Mouse (Mus musculus) cerebellum, adult (tissue): ENCODE results near the gene Cnot2.

ENCODE experiments used
- ATAC-seq: cut with Nextera tagmentation; 2 replicates; pipeline ENCODE4 v1.9.2; 2017; ENCODE audit warnings: mild to moderate bottlenecking, moderate library complexity, mixed read lengths; ENCODE audit not compliant: insufficient number of reproducible peaks, low FRiP score, low TSS enrichment

Gene Cnot2

DNA sequence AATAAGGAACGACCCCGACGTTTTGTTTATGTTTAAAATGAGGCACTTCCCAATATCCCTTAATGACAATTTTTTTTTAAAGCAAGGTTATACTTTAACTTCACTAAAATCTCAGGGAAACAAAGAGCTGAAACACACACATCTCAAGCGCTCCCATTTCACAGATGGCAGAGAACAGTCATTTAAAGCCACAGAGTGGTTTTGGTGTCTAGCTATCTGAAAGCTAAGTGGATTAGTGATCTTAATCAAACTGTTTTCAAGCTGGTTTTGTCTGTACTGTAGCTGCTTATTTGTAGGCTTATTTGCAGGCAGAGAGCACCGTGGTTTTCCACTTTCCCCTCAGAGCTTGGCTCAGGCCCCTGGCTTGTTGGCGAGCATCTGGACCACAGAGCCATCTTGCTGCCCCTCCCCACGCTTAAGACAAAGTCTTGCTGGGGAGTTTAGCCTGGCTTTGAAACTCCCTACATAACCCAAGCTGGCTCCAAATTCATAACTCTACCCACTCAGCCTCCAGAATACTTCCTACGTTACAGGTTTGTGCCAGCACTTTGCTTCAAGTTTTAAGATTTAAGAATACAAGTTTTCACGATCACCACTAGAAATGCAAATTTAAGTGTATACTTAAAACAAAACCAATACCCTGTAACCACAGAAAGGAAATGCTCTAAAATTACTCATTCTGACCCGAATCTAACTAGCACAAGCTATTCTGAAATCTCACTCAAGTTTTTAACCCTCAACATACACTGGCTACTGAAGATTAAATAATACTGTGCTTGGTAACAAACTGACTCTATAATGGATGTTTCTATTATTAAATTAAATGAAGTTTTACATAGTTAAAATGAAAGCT is 94.2 kb downstream of the Cnot2 start:
- no peak for ATAC-seq

GRCm38 (mm10) chr10:116481917-116482316 is 99.4 kb downstream of the Cnot2 start:
- ATAC-seq: no peak

DNA sequence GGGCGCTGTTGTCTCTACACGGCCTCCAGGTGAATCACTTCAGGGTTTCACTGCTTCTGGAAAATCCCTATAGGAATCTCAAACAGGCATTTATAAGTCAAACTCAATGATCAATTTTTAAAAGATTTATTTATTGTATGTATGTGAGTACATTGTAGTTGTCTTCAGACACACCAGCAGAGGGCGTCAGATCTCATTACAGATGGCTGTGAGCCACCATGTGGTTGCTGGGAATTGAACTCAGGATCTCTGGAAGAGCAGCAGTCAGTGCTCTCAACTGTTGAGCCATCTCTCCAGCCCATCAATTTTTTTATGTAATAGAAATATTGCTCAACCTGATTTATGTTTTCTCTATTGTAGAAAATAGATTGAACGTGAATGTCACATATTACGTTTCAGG is 100.3 kb downstream of the Cnot2 start:
- no peak for ATAC-seq

- ATAC-seq: no peak
These were observed 104.8 kb downstream of the Cnot2 start for GRCm38 (mm10) chr10:116476559-116476958.

DNA sequence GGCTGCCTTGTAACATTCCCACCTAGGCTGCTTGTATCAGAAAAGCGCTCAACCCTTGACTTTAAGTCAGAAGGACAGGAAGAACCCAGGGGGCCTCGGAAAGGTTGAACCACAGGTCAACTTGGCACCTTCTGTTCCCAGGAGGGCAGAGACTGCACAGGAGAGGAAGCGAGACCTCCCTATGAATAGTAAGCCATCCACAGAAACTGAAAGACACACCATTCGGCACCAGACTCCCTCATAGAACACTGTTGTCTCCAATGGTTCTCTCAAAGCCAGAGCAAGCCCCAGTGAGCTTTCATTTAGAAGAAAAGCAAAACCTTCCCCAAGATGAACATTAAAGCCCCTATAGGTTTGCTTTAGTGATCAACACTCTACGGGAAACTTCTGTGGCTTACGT is 105.6 kb downstream of the Cnot2 start:
- ATAC-seq: no peak

GRCm38 (mm10) chr10:116473759-116474549 is 107.4 kb downstream of the Cnot2 start, which contains the start of gene Kcnmb4:
Gene Kcnmb4, minus strand, starts transcription at chr10:116473878.
- ATAC-seq: peak; percentile 76

DNA sequence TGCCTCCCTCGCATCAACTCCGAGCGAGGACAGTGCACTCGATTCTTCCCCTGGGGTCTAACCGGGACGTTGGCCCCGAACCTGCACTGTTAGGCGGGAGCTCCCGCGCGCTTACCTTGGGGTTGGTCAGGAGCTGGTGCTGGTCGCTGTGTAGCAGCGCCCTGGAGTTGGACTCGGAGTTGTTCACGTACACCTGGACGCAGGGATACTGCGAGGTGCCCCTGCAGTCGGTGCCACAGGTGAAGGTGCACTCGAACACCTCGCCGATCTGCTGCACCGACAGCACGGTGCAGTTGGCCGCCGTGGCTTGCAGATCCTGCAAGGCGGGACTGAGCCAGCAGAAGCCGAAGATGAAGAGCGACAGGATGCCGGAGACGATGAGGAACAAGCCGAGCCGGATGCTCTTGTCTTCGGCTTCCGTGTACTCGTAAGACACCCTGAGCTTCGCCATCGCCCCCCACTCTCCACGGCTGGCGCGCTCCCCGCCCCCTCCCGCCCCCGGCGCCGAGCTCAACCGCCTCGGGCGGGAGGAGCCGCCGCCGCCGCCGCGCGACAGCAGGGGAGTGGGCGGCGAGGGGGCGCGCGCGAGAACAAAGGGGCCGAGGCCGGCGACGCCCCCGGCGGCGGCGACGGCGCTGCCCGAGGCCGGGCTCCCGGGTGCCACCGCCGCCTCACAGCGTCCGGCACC is 108.1 kb downstream of the Cnot2 start:
- ATAC-seq: peak; percentile 50; the same call in 1 of the 2 replicates

GRCm38 (mm10) chr10:116472579-116472978 is 108.7 kb downstream of the Cnot2 start:
- no peak for ATAC-seq

DNA sequence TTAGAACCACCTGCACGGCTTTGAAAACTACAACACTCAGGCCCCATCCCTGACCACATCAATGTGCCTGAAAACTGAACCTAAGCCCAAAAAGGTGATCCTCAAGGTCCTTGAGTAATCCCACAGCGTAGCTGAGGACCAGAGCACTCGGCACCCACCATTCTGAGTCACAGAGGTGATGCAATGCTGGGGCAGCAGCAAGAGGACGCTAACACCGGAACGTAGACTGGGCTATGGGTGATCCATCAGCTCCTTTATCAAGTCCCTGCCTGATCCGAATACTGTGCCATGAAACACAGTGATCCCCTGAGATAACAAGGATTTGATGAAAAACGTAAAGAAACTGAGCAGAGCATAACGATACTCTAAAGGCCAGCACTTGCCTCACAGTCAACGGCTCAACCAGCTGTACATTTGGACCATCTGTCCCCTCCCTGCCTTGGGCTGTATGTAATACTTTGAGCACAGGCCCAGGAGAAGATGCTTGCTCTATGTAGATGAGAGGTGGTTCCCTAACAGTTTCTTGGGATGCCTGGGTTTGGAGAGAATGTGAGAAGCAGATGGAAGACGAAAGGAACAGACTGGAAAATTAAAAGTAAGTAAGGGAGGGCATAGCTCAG is 110.9 kb downstream of the Cnot2 start:
- ATAC-seq: peak; percentile 36; the same call in 1 of the 2 replicates

GRCm38 (mm10) chr10:116468094-116468493 is 113.2 kb downstream of the Cnot2 start:
- no peak for ATAC-seq

DNA sequence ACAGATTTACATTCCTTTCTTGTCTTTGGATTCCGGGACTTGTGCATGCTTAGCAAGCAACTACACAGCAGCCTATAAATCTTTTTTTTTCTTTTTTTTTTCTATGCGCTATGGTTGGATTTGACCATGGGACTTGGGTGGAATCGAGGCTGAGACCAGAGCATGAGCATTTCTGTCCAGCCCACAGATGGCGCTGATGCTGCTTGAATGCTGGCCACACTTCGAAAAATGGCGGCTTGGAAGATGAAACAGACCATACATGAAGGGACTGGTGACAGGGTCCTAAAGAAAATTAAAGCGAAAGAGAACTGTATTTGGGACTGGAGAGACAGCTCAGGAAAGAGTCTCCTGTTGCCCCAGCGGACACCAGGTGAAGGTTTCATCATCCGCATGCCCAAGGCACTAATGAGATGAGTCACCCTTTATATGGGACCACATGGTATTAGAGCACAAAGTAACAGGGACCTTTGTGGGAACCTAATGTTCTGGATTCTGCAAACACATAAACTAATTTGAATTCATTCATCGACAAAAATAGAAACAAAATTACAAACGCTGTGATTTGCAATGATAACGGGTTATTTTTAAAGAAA is 117.5 kb downstream of the Cnot2 start:
- no peak for ATAC-seq

DNA sequence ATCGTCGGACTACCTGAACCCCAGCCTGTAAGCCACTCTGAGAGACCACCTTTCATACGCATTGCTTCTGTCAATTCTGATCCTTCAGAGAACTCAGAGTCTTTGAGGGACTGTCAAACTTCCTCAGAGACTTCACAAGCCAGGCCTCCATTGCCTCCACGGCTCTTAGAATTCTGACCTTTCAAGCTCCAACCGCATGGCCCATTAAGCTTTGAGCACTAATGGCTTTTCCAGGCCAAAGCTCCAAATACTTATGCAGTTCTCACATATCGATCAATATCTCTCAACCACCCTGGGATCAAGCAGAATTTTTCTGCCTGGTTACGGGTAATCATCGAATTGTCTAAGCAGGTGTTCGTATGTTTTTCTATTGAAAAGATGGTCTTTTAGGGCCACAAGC is 119.9 kb downstream of the Cnot2 start:
- ATAC-seq: no peak

DNA sequence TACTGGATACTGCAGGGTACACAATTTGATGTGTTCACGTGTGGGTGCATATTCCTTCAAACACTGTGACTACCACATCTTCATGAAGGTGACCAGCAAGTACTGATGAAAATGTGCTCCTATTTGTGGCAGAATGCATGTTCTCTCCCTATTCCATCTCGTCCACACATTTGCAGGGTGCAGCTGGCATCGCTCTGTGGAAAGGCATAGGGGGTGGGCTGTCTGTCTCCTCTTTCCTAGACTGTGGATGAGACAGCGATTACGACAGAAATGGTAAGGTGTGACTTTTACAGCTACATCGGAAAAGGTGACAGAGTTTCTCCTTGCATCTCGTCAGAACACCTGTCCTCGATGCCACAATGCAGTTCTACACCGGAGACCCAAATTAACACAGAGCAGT is 122.5 kb downstream of the Cnot2 start:
- ATAC-seq: no peak

GRCm38 (mm10) chr10:116452771-116453170 is 128.5 kb downstream of the Cnot2 start:
- no peak for ATAC-seq

GRCm38 (mm10) chr10:116450621-116451020 is 130.7 kb downstream of the Cnot2 start:
- ATAC-seq: no peak

- no peak for ATAC-seq
These were observed 133.1 kb downstream of the Cnot2 start for GRCm38 (mm10) chr10:116448166-116448565.

- ATAC-seq: no peak
These were observed 134.1 kb downstream of the Cnot2 start for GRCm38 (mm10) chr10:116447176-116447575.

DNA sequence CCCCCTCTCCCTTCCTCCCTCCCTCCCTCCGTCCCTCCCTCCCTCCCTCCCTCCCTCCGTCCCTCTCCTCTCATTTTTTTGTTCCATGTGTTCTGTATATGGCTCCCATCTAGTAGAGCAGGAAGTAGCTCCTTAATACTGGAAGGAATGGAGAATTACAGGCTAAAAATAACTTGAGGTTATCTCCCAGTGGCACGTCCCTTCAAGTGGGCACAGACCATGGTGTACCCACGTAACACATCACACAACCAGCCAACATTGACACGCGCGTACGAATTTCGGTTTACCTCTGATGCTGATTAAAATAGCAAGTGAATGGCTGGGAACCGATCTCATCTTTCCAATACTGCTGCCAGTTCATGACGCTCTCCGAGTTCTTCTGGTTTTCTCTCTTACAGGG is 135.3 kb downstream of the Cnot2 start:
- no peak for ATAC-seq

DNA sequence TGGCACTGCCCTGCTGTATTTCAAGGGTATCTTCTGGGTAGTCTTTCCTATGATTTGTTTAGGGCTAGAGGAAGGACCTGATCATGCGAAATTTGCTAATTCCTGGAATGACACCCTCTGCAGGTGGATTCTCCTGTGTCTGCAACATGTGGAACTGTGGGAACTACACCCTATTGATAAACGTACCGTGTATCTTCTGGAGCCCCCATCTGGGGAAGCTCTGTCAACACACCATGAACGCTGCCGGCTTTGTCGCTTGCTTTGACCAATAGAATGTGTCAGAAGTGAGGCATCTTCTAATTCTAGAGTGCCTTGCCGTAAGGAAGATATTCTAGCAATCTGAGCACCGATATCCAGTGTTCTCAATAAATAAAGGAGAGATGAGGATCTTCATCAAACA is 136.5 kb downstream of the Cnot2 start:
- ATAC-seq: no peak

- ATAC-seq: no peak
These were observed 136.9 kb downstream of the Cnot2 start for GRCm38 (mm10) chr10:116444371-116444770.
